Mouse (Mus musculus) adrenal gland, adult (tissue): ENCODE measurements around the gene Lyrm1.

Source experiments
- DNase-seq, 2 experiments: peaks; one replicate each; pipeline ENCODE4 v3.0.0; 2022 to 2023; ENCODE audit warnings: low spot score in 1 of 2; ENCODE audit not compliant: inconsistent age in 2 of 2

Lyrm1 gene

DNA sequence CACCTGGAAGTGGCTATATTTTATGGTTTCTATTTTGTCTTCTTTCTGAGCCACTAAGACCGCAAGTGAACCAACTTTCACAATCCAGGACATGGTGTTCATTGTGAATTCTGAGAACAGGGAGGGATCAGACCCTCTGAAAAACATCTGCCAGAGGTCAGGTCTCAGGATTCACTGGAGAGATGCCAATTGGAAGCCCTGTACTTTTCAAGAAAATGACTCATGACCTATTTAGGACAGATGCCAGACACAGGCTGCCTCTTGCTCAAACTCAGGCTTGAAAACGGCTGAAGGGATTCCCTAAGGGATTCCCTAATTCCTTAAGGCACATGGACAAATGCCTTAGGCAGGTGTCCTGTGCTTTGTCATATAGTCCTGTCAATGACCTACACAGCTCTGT lies 65.4 kb downstream of the Lyrm1 start:
- DNase-seq, result peak; percentile 75 to 95

GRCm38 (mm10) chr7:119965205-119965604 lies 69.5 kb downstream of the Lyrm1 start:
- peak in 1 of 2 experiments; percentile 27 for DNase-seq

- DNase-seq, result peak in 1 of 2 experiments; percentile 47
Measured at GRCm38 (mm10) chr7:119965651-119966395, 70.2 kb downstream of the Lyrm1 start.

DNA sequence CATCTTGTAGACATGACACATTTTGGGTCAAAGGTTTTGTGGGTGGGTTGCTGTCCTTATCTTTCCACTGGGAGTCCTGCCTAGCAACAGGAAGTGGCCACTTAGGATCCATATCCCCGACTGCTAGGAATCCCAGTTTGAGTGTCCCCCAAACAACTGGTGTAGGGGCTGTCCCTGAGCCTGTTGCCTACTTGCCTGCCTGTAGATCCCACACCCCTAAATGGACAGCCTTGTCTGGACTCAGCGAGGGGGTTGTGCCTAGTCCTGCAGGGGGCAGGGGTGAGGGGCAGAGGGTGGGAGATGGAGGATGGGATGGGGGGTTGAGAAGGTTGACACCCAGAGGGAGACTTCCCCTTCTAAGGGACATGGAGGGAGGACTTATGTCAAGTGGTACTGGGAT lies 73.7 kb downstream of the Lyrm1 start:
- no peak for DNase-seq

- peak in 1 of 2 experiments; percentile 68 for DNase-seq
Measured at GRCm38 (mm10) chr7:119974214-119974613, 78.6 kb downstream of the Lyrm1 start.

- peak in 1 of 2 experiments; percentile 44 for DNase-seq
Measured at GRCm38 (mm10) chr7:119976256-119976655, 80.6 kb downstream of the Lyrm1 start.

DNA sequence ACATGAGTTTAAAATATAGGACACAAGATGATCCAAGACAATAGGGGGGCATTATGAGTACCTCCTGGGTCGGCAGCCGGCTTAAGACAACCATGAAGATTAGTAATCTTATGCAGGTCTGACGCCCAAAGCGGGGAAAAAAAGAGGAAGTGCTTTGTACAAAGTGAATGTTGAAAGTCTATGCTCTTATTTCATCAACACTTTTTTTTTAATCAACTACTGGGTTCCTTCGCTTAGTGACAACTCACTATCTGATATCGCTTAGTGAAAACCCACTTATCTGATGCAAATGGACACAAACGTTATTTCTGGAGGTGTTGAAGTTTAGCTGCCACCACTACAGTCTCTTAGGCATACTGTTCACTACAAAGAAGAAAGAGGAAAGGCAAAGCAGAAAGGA lies 81.9 kb downstream of the Lyrm1 start:
- DNase-seq, result no peak

GRCm38 (mm10) chr7:119978576-119978975 lies 82.9 kb downstream of the Lyrm1 start:
- DNase-seq, result no peak

- DNase-seq, result no peak
Measured at GRCm38 (mm10) chr7:119980170-119980569, 84.5 kb downstream of the Lyrm1 start.

GRCm38 (mm10) chr7:119985279-119985912 lies 89.7 kb downstream of the Lyrm1 start:
- DNase-seq, result no peak

- DNase-seq, result peak in 1 of 2 experiments; percentile 32
Measured at GRCm38 (mm10) chr7:119997066-119997465, 101.4 kb downstream of the Lyrm1 start.
